18 mouse cellular contexts compared by ENCODE assay signal in the genomic region with DNA sequence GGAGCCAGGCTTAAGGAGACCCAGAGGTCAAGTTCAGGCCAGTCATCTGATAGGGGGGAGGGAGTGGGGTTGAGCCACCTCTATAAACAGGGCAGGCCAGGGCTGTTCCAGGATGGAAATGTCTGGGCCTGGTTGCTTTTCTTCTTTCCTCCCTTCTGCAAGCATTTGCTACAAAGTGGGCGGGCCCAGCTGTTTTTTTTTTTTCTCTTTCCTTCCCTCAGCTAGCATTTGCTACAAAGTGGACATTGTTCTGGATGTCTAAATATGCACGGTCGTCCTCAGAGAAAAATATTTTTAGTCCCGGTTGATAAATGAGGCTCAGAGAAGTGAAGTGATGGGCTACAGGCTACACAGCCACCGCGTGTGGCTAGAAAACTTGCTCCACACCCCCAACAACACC. TPM values are rescaled to one million over a fixed set of nuclear protein-coding genes. Genes with fewer than 3 reads are reported as not detected.
DNase-seq lines count a peak whose midpoint lies in the region; ATAC-seq and TF ChIP-seq lines count a peak whose summit lies in the region.
"Had no signal": no experiment of that assay in that cellular context is flagged by ENCODE, and none has a peak within 500 bp of the region (broad histone marks: within the 10 kb centered on the region; RNA-seq: fewer than 3 reads in every experiment).

No protein-coding gene starts in this region.

- 0 out of 4 replicates have a peak overlapping the region, but pooled peaks of 1 of the 2 experiments have one; percentile 20 for H3K27ac ChIP-seq in heart, embryonic 14.5 days (replicated peaks in 1 of 2; ENCODE audit: control insufficient read depth in 1 of 2, insufficient read depth in 1 of 2, low read depth in 2 of 2, low read length in 2 of 2)
- peak overlapping the region; percentile 40; the same call in 1 of the 2 replicates for H3K27ac ChIP-seq in left cerebral cortex, adult 2 months
- no peak overlapping the region for H3K27ac ChIP-seq in limb, embryonic 11.5 days (replicated peaks; ENCODE audit: low read depth, low read length)
- H3K27ac ChIP-seq: liver, embryonic 12.5 days had no signal

- peaks cover 42 to 46% of the 10 kb centered on the region in 2 experiments for H3K4me1 ChIP-seq in heart, embryonic 14.5 days (ENCODE audit: control insufficient read depth in 2 of 2, insufficient read depth in 2 of 2, low read length in 2 of 2)
- peaks cover 14% of the 10 kb centered on the region for H3K4me1 ChIP-seq in limb, embryonic 11.5 days (ENCODE audit: control insufficient read depth, insufficient read depth, low read length)

- WGBS in heart, embryonic 14.5 days: 22% methylated on average over 6 of the region's 6 CpGs
- 80% methylated on average over 6 of the region's 6 CpGs for WGBS in limb, embryonic 11.5 days

- no peaks in the 10 kb centered on the region for H3K27me3 ChIP-seq in heart, embryonic 14.5 days (ENCODE audit: control insufficient read depth, insufficient read depth, low read length)
- H3K27me3 ChIP-seq in limb, embryonic 11.5 days (ENCODE audit: control insufficient read depth, insufficient read depth, low read length): no peaks in the 10 kb centered on the region

- no peaks in the 10 kb centered on the region for H3K9me3 ChIP-seq in heart, embryonic 14.5 days (ENCODE audit: control insufficient read depth, low read length)
- H3K9me3 ChIP-seq in limb, embryonic 11.5 days (ENCODE audit: control insufficient read depth, low read length): no peaks in the 10 kb centered on the region
- H3K9me3 ChIP-seq: liver, embryonic 12.5 days had no signal

- no peak for DNase-seq in heart, postnatal 14 days
- DNase-seq in left cerebral cortex, adult 2 months (ENCODE audit: extremely low spot score in 1 of 2, low spot score in 2 of 2): no peak
- DNase-seq in left cerebral cortex, adult 11 months (ENCODE audit: low spot score): no peak
- peak; percentile 59 for DNase-seq in NIH3T3 (ENCODE audit: low read depth)
- no peak for DNase-seq in limb, embryonic 11.5 days (ENCODE audit: low spot score)
- DNase-seq in urinary bladder, postnatal 4 days (ENCODE audit: low spot score in 2 of 2): no peak
- DNase-seq: cerebellum, adult 9-10 months; embryo, embryonic 11 days; heart, adult 18-20 months; lung, postnatal 10 days; right cerebral cortex, postnatal 14 days; thymus, adult 18-20 months had no signal

- peak overlapping the region; percentile 27; the same call in 1 of the 2 replicates for H3K9ac ChIP-seq in heart, embryonic 14.5 days (ENCODE audit: low read length)
- H3K9ac ChIP-seq in limb, embryonic 11.5 days (ENCODE audit: low read length): peak overlapping the region; percentile 27; the same call in 1 of the 2 replicates
- H3K9ac ChIP-seq: liver, embryonic 12.5 days had no signal

- no peak overlapping the region for H3K4me3 ChIP-seq in heart, embryonic 14.5 days (ENCODE audit: control insufficient read depth in 1 of 2, insufficient read depth in 1 of 2, low read depth in 1 of 2, low read length in 2 of 2)
- no peak overlapping the region for H3K4me3 ChIP-seq in left cerebral cortex, adult 2 months
- H3K4me3 ChIP-seq in limb, embryonic 11.5 days (ENCODE audit: low read depth, low read length): no peak overlapping the region
- H3K4me3 ChIP-seq: liver, embryonic 12.5 days; myocyte had no signal

- peaks cover 25% of the 10 kb centered on the region for H3K36me3 ChIP-seq in heart, embryonic 14.5 days (ENCODE audit: control insufficient read depth, insufficient read depth, low read length)
- no peaks in the 10 kb centered on the region for H3K36me3 ChIP-seq in limb, embryonic 11.5 days (ENCODE audit: control insufficient read depth, insufficient read depth, low read length)

- no peak for TF ChIP-seq CTCF in left cerebral cortex, adult 2 months (IDR thresholded peaks at IDR 0.05)

- intact Hi-C loops in heart, postnatal 14 days (cut with DNase I): no loop called here
- intact Hi-C loops in left cerebral cortex, adult 2 months (cut with DNase I): no loop called here

- no peak overlapping the region for H3K4me2 ChIP-seq in heart, embryonic 14.5 days (ENCODE audit: low read length)
- no peak overlapping the region for H3K4me2 ChIP-seq in limb, embryonic 11.5 days (ENCODE audit: low read depth, severe bottlenecking)
- H3K4me2 ChIP-seq: liver, embryonic 12.5 days; midbrain, embryonic 11.5 days had no signal

- ATAC-seq in heart, embryonic 14.5 days (ENCODE audit: insufficient number of reproducible peaks, insufficient read depth, low FRiP score, low read depth): no peak
- ATAC-seq in limb, embryonic 11.5 days (ENCODE audit: insufficient number of reproducible peaks, low FRiP score, low TSS enrichment, low read depth): no peak
- no peak for ATAC-seq in megakaryocyte-erythroid progenitor cell, adult 5-6 weeks (replicated peaks; ENCODE audit: low FRiP score, low TSS enrichment, poor library complexity, severe bottlenecking)
- ATAC-seq: CD4-positive, CD25-positive, alpha-beta regulatory T cell, adult 4 months; liver, embryonic 12.5 days had no signal

RNA-seq across cellular contexts. Expression of a gene that starts 13.3 kb away (rescaled TPM):
- polyA plus RNA-seq in heart, embryonic 14.5 days (2014; fragmentation: Nextera tagmentation; extraction: Ambion mirVana): 15.9 and 19.2 TPM in 2 replicates
- total RNA-seq in heart, postnatal 14 days (2021): 10 to 100 TPM; 32.7 to 34.3 TPM
- 10 to 100 TPM; 46.5 to 50.4 TPM for total RNA-seq in left cerebral cortex, adult 2 months (2021)
- polyA plus RNA-seq in limb, embryonic 11.5 days (2014; fragmentation: Nextera tagmentation; extraction: Ambion mirVana): 3.4 and 3.9 TPM in 2 replicates
- 12.0 and 13.1 TPM in 2 replicates for total RNA-seq in megakaryocyte-erythroid progenitor cell, adult 5-6 weeks (2014; fragmentation: Nextera tagmentation)
- 6.8 and 8.2 TPM in 2 replicates for total RNA-seq in megakaryocyte-erythroid progenitor cell, adult 5-6 weeks (2017)

RNA-seq across cellular contexts. Expression of a gene that starts 23.3 kb away (rescaled TPM):
- 0.19 and 0.43 TPM in 2 replicates for polyA plus RNA-seq in heart, embryonic 14.5 days (2014; fragmentation: Nextera tagmentation; extraction: Ambion mirVana)
- 1 to 10 TPM; 1.8 to 4.9 TPM for total RNA-seq in heart, postnatal 14 days (2021)
- 1 to 10 TPM; 2.8 to 4.7 TPM for total RNA-seq in left cerebral cortex, adult 2 months (2021)
- polyA plus RNA-seq in limb, embryonic 11.5 days (2014; fragmentation: Nextera tagmentation; extraction: Ambion mirVana): 0.25 TPM in 1 of 2 replicates, not detected in the other
- total RNA-seq in megakaryocyte-erythroid progenitor cell, adult 5-6 weeks (2014; fragmentation: Nextera tagmentation): 0.87 TPM in 1 of 2 replicates, not detected in the other
- not detected in 2 replicates for total RNA-seq in megakaryocyte-erythroid progenitor cell, adult 5-6 weeks (2017)
- polyA plus RNA-seq: liver, embryonic 12.5 days had no signal

RNA-seq across cellular contexts. Expression of a gene that starts 23.8 kb away (rescaled TPM):
- polyA plus RNA-seq in heart, embryonic 14.5 days (2014; fragmentation: Nextera tagmentation; extraction: Ambion mirVana): 67.1 and 69.6 TPM in 2 replicates
- total RNA-seq in heart, postnatal 14 days (2021): 10 to 100 TPM; 78.3 to 78.9 TPM
- 100 to 1,000 TPM; 157 to 161 TPM for total RNA-seq in left cerebral cortex, adult 2 months (2021)
- polyA plus RNA-seq in limb, embryonic 11.5 days (2014; fragmentation: Nextera tagmentation; extraction: Ambion mirVana): 20.0 and 24.8 TPM in 2 replicates
- total RNA-seq in megakaryocyte-erythroid progenitor cell, adult 5-6 weeks (2014; fragmentation: Nextera tagmentation): 91.5 and 112 TPM in 2 replicates
- 53.7 and 72.6 TPM in 2 replicates for total RNA-seq in megakaryocyte-erythroid progenitor cell, adult 5-6 weeks (2017)

RNA-seq across cellular contexts. Expression of a gene that starts 48.9 kb away (rescaled TPM):
- polyA plus RNA-seq in heart, embryonic 14.5 days (2014; fragmentation: Nextera tagmentation; extraction: Ambion mirVana): 24.2 and 24.7 TPM in 2 replicates
- total RNA-seq in heart, postnatal 14 days (2021): 10 to 100 TPM; 11.5 to 12.4 TPM
- 10 to 100 TPM; 26.6 to 28.4 TPM for total RNA-seq in left cerebral cortex, adult 2 months (2021)
- 49.5 and 50.0 TPM in 2 replicates for polyA plus RNA-seq in limb, embryonic 11.5 days (2014; fragmentation: Nextera tagmentation; extraction: Ambion mirVana)
- total RNA-seq in megakaryocyte-erythroid progenitor cell, adult 5-6 weeks (2014; fragmentation: Nextera tagmentation): 28.7 and 37.9 TPM in 2 replicates
- total RNA-seq in megakaryocyte-erythroid progenitor cell, adult 5-6 weeks (2017): 43.5 and 48.6 TPM in 2 replicates
